8 mouse cellular contexts compared by ENCODE assay signal in the genomic region with DNA sequence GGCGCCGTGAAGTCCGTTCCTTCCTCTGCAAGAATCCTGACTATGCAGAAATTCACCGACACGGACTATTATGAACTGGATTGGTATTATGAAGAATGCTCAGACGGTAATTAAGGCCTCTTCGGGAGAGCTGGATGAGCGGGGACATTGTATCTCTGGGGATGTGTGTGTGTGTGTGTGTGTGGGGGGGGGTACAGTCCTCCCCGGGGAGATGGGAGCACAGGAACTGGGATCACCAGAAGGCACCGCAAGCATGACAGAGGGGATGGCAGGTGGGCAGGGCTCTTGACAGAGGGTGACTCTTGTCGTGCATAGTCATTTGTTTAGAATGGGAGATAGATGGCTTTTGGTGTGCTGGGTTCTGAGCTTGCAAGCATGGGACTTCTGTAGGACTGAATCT.
A peak's percentile ranks its signal among the peaks of the same experiment; 100 is the strongest.
DNase-seq lines count a peak whose midpoint lies in the region; ATAC-seq and TF ChIP-seq lines count a peak whose summit lies in the region.
"Had no signal": no experiment of that assay in that cellular context is flagged by ENCODE, and none has a peak within 500 bp of the region (broad histone marks: within the 10 kb centered on the region; RNA-seq: fewer than 3 reads in every experiment).

No protein-coding gene starts in this region.

- H3K27ac ChIP-seq in layer of hippocampus, adult 2 months, result peak overlapping the region; percentile 94
- H3K27ac ChIP-seq in forebrain, embryonic 11.5 days (ENCODE audit: low read depth, low read length), result no peak overlapping the region
- peak overlapping the region; percentile 93 for H3K27ac ChIP-seq in hindbrain, embryonic 15.5 days (replicated peaks)
- H3K27ac ChIP-seq in midbrain, postnatal 0 days (ENCODE audit: low read depth, low read length), result peak overlapping the region; percentile 83

- H3K9ac ChIP-seq in forebrain, embryonic 11.5 days (ENCODE audit: low read length), result no peak overlapping the region
- H3K9ac ChIP-seq in hindbrain, embryonic 15.5 days, result peak overlapping the region; percentile 54
- H3K9ac ChIP-seq in midbrain, postnatal 0 days (replicated peaks; ENCODE audit: low read length, poor library complexity, severe bottlenecking), result peak overlapping the region; percentile 54

- H3K9me3 ChIP-seq in forebrain, embryonic 11.5 days (ENCODE audit: control insufficient read depth, low read length), result no peaks in the 10 kb centered on the region
- H3K9me3 ChIP-seq in hindbrain, embryonic 15.5 days, result no peaks in the 10 kb centered on the region
- H3K9me3 ChIP-seq in midbrain, postnatal 0 days (ENCODE audit: low read length), result no peaks in the 10 kb centered on the region

- ATAC-seq in forebrain, embryonic 11.5 days (replicated peaks; ENCODE audit: low FRiP score), result 0 out of 2 replicates have a peak, but pooled peaks have one; percentile 7
- ATAC-seq in hindbrain, embryonic 15.5 days (ENCODE audit: low FRiP score, low read depth), result no peak; the same call in 1 of the 2 replicates
- ATAC-seq in midbrain, postnatal 0 days (ENCODE audit: low FRiP score), result peak; percentile 64; the same call in 1 of the 2 replicates
- ATAC-seq: Patski had no signal

- 76% methylated on average over 11 of the region's 11 CpGs for WGBS in forebrain, embryonic 11.5 days
- WGBS in hindbrain, embryonic 15.5 days, result 23% methylated on average over 11 of the region's 11 CpGs
- 22% methylated on average over 11 of the region's 11 CpGs for WGBS in midbrain, postnatal 0 days

- peak overlapping the region; percentile 8 for H3K4me2 ChIP-seq in forebrain, embryonic 11.5 days (ENCODE audit: low read depth, low read length, severe bottlenecking)
- H3K4me2 ChIP-seq in hindbrain, embryonic 15.5 days, result peak overlapping the region; percentile 74
- H3K4me2 ChIP-seq in midbrain, postnatal 0 days (ENCODE audit: low read depth, low read length, poor library complexity, severe bottlenecking), result peak overlapping the region; percentile 69

- H3K36me3 ChIP-seq in forebrain, embryonic 11.5 days (ENCODE audit: control insufficient read depth, insufficient read depth, low read length), result no peaks in the 10 kb centered on the region
- no peaks in the 10 kb centered on the region for H3K36me3 ChIP-seq in hindbrain, embryonic 15.5 days
- H3K36me3 ChIP-seq in midbrain, postnatal 0 days (ENCODE audit: insufficient read depth, low read length), result no peaks in the 10 kb centered on the region

- no peak for TF ChIP-seq CTCF in layer of hippocampus, adult 2 months (conservative IDR thresholded peaks at IDR 0.05)
- TF ChIP-seq CTCF in midbrain, postnatal 0 days (IDR thresholded peaks at IDR 0.05), result no peak

- H3K4me1 ChIP-seq in forebrain, embryonic 11.5 days (replicated peaks; ENCODE audit: control insufficient read depth, insufficient read depth, low read length), result no peaks in the 10 kb centered on the region
- H3K4me1 ChIP-seq in hindbrain, embryonic 15.5 days (replicated peaks), result peaks cover 42% of the 10 kb centered on the region
- peaks cover 16% of the 10 kb centered on the region; the same call in 1 of the 2 replicates for H3K4me1 ChIP-seq in midbrain, postnatal 0 days (ENCODE audit: insufficient read depth, low read length)

- H3K4me3 ChIP-seq in layer of hippocampus, adult 2 months, result peak overlapping the region; percentile 59
- 0 out of 2 replicates have a peak overlapping the region, but pooled peaks have one; percentile 3 for H3K4me3 ChIP-seq in forebrain, embryonic 11.5 days (ENCODE audit: low read depth, low read length)
- peak overlapping the region; percentile 57 for H3K4me3 ChIP-seq in hindbrain, embryonic 15.5 days
- peak overlapping the region; percentile 44 for H3K4me3 ChIP-seq in midbrain, postnatal 0 days (ENCODE audit: low read depth, low read length)

- no peaks in the 10 kb centered on the region for H3K27me3 ChIP-seq in forebrain, embryonic 11.5 days (ENCODE audit: control insufficient read depth, insufficient read depth, low read length)
- H3K27me3 ChIP-seq in hindbrain, embryonic 15.5 days, result no peaks in the 10 kb centered on the region
- no peaks in the 10 kb centered on the region for H3K27me3 ChIP-seq in midbrain, postnatal 0 days (ENCODE audit: insufficient read depth, low read length)
- H3K27me3 ChIP-seq: Patski had no signal

- DNase-seq in layer of hippocampus, adult 2 months (ENCODE audit: low spot score in 2 of 2), result peak; percentile 48 to 71
- no peak for DNase-seq in layer of hippocampus, adult 8-10 months (ENCODE audit: low spot score in 2 of 2)
- no peak for DNase-seq in forebrain, embryonic 11.5 days (ENCODE audit: low spot score)
- peak; percentile 26 for DNase-seq in midbrain, postnatal 0 days (ENCODE audit: low spot score)
- DNase-seq in right cerebral cortex, postnatal 36 days (ENCODE audit: low spot score in 2 of 2), result no peak
- DNase-seq in frontal cortex, postnatal 36 days (ENCODE audit: low spot score in 2 of 2), result no peak

Comparison
In these comparisons a context has a peak if more than half of its experiments do, and no peak if none do; other contexts are left out.
1. DNase-seq: peak in layer of hippocampus, adult 2 months (2 of 2) and midbrain, postnatal 0 days (single experiment); none in layer of hippocampus, adult 8-10 months (0 of 2), forebrain, embryonic 11.5 days (single experiment), right cerebral cortex, postnatal 36 days (0 of 2) and frontal cortex, postnatal 36 days (0 of 2).
2. H3K4me3 ChIP-seq: peak in every context shown above with its lines; median percentile 59 in layer of hippocampus, adult 2 months; 57 in hindbrain, embryonic 15.5 days; 44 in midbrain, postnatal 0 days; 3 in forebrain, embryonic 11.5 days.
3. H3K4me2 ChIP-seq: peak in every context shown above with its lines; median percentile 74 in hindbrain, embryonic 15.5 days; 69 in midbrain, postnatal 0 days; 8 in forebrain, embryonic 11.5 days.